Mouse (Mus musculus) liver, embryonic 14.5 days (tissue): ENCODE results near the gene Tbcb.

ENCODE experiments used
- CTCF ChIP-seq: IDR thresholded peaks from 2 replicates; pipeline ENCODE4 v1.5.1; 2016; ENCODE audit warnings: antibody characterized with exemption, low read depth, control low read depth
- EP300 ChIP-seq: IDR thresholded peaks from 2 replicates; pipeline ENCODE4 v1.6.1; 2016; ENCODE audit warnings: antibody characterized with exemption, low read depth

GRCm38 (mm10) chr7:30184641-30185348, 47.3 kb downstream of the Tbcb start:
- TF ChIP-seq CTCF (no peak), EP300 (no peak)
